Mouse (Mus musculus) kidney, adult 18-20 months (tissue): ENCODE results near the gene Olfr1191-ps1.
"Not testable (repeated sequence)": the region's sequence is repeated elsewhere in the genome, so short reads cannot be mapped to it uniquely, and the experiment has no call there.

Experiments used
- DNase-seq: peaks from one replicate; pipeline ENCODE4 v3.0.0; 2021

Olfr1191-ps1 gene

GRCm38 (mm10) chr2:88640242-88640641, at the start of gene Olfr1191-ps1:
TSS of gene Olfr1191-ps1 (plus strand) at chr2:88640542.
- DNase-seq, result not testable (repeated sequence)

GRCm38 (mm10) chr2:88648209-88648608, 7.9 kb downstream of the Olfr1191-ps1 start, which contains the start of gene Olfr1192-ps1:
TSS of gene Olfr1192-ps1 (plus strand) at chr2:88648509.
- DNase-seq, result no peak

GRCm38 (mm10) chr2:88675328-88675727, 35.0 kb downstream of the Olfr1191-ps1 start, which contains the start of gene Olfr1193:
TSS of gene Olfr1193 (plus strand) at chr2:88675628.
- DNase-seq, result not testable (repeated sequence)

- no peak for DNase-seq
Observed at GRCm38 (mm10) chr2:88689087-88689486, 48.7 kb downstream of the Olfr1191-ps1 start, which contains the start of gene Olfr1195. TSS of gene Olfr1195 (minus strand) at chr2:88689187.
